Comparison of ENCODE assay signal across 16 mouse cellular contexts in genomic region chr2:16414340-16414976, GRCm38 (mm10).
"Had no signal": no experiment of that assay in that cellular context is flagged by ENCODE, and none has a peak within 500 bp of the region (broad histone marks: within the 10 kb centered on the region; RNA-seq: fewer than 3 reads in every experiment).

No protein-coding gene starts in this region.

- H3K9ac ChIP-seq: liver, embryonic 13.5 days; liver, embryonic 15.5 days; liver, postnatal 0 days; midbrain, embryonic 13.5 days; midbrain, embryonic 15.5 days; neural tube, embryonic 12.5 days; stomach, embryonic 15.5 days had no signal

- H3K4me2 ChIP-seq: liver, embryonic 11.5 days; liver, embryonic 13.5 days; liver, embryonic 15.5 days; midbrain, embryonic 11.5 days; midbrain, embryonic 13.5 days; midbrain, embryonic 15.5 days; neural tube, embryonic 12.5 days; stomach, embryonic 15.5 days had no signal

- H3K4me3 ChIP-seq: liver, embryonic 13.5 days; liver, embryonic 15.5 days; megakaryocyte, embryonic 14.5 days; midbrain, embryonic 13.5 days; midbrain, embryonic 15.5 days; neural tube, embryonic 12.5 days; stomach, embryonic 15.5 days had no signal

- DNase-seq: liver, embryonic 13.5 days; liver, postnatal 0 days; right cerebral cortex, postnatal 14 days; thymus, adult 2 months; thymus, postnatal 25 days; thymus, postnatal 4 days had no signal

- H3K36me3 ChIP-seq: liver, embryonic 13.5 days; liver, embryonic 15.5 days; midbrain, embryonic 13.5 days; midbrain, embryonic 15.5 days; neural tube, embryonic 12.5 days; stomach, embryonic 15.5 days had no signal

- H3K27ac ChIP-seq: liver, embryonic 13.5 days; liver, embryonic 15.5 days; macrophage; midbrain, embryonic 13.5 days; midbrain, embryonic 15.5 days; neural tube, embryonic 12.5 days; stomach, embryonic 15.5 days; stomach, postnatal 0 days had no signal

- ATAC-seq: liver, postnatal 0 days; midbrain, embryonic 13.5 days; midbrain, embryonic 15.5 days had no signal

- H3K9me3 ChIP-seq: liver, embryonic 13.5 days; liver, embryonic 15.5 days; megakaryocyte, embryonic 14.5 days; midbrain, embryonic 13.5 days; midbrain, embryonic 15.5 days; neural tube, embryonic 12.5 days; stomach, embryonic 15.5 days had no signal

- H3K27me3 ChIP-seq: liver, embryonic 13.5 days; liver, embryonic 15.5 days; megakaryocyte, embryonic 14.5 days; midbrain, embryonic 13.5 days; midbrain, embryonic 15.5 days; neural tube, embryonic 12.5 days; stomach, embryonic 15.5 days had no signal

- H3K4me1 ChIP-seq: liver, embryonic 13.5 days; liver, embryonic 15.5 days; midbrain, embryonic 13.5 days; midbrain, embryonic 15.5 days; neural tube, embryonic 12.5 days; stomach, embryonic 15.5 days had no signal
